Mouse (Mus musculus) G1E (cell line): Measurements from ENCODE around the gene Tma16.

Source experiments
- CTCF ChIP-seq: IDR thresholded peaks from 2 replicates; pipeline ENCODE4 v1.5.1; 2012; ENCODE audit warnings: low read depth, low read length, inconsistent platforms, mixed read lengths
- GATA1 ChIP-seq: IDR thresholded peaks from 2 replicates; pipeline ENCODE4 v1.6.1; 2012; ENCODE audit warnings: borderline replicate concordance, low read length, inconsistent platforms, mixed read lengths

- TF ChIP-seq CTCF (no peak), GATA1 (no peak)
Observed at GRCm38 (mm10) chr8:66490624-66491023, 4.3 kb upstream of the Tma16 start.
